Mouse (Mus musculus) megakaryocyte progenitor cell, adult 5-6 weeks (primary cell): Measurements from ENCODE around the gene Timm22. TPM values are rescaled to one million over a fixed set of nuclear protein-coding genes. Genes with fewer than 3 reads are reported as not detected.
A peak's percentile ranks its signal among the peaks of the same experiment; 100 is the strongest.

Source experiments
- ATAC-seq: replicated peaks from 2 replicates; pipeline ENCODE4 v1.8.0; 2016; ENCODE audit warnings: mild to moderate bottlenecking, moderate TSS enrichment, inconsistent platforms; ENCODE audit not compliant: poor library complexity
- total RNA-seq, 2 experiments: library from RNA; stranded (forward) in 1 of 2; stranded (reverse) in 1 of 2; fragments of 157-497, 149-512 nt in 1 of 2; fragments of 200-1000 nt in 1 of 2; gene quantifications; 2 replicates each; pipeline versions ENCODE4 v1.2.3 to v1.2.4; 2015 to 2017

Timm22 gene
- total RNA-seq, 2 experiments from 2014 or later = 11.0 to 25.9 TPM

GRCm38 (mm10) chr11:76387097-76387496, 19.7 kb upstream of the Timm22 start:
- no peak for ATAC-seq

GRCm38 (mm10) chr11:76388711-76389110, 18.0 kb upstream of the Timm22 start:
- no peak for ATAC-seq

- no peak for ATAC-seq
Measured at GRCm38 (mm10) chr11:76392532-76392931, 14.2 kb upstream of the Timm22 start.

GRCm38 (mm10) chr11:76392996-76393395, 13.8 kb upstream of the Timm22 start:
- no peak for ATAC-seq

GRCm38 (mm10) chr11:76397650-76398311, 9.0 kb upstream of the Timm22 start:
- ATAC-seq = peak; percentile 26

GRCm38 (mm10) chr11:76398312-76398797, 8.4 kb upstream of the Timm22 start:
- peak; percentile 8 for ATAC-seq

GRCm38 (mm10) chr11:76398798-76399586, 7.8 kb upstream of the Timm22 start, which contains the start of gene Nxn:
Gene Nxn, minus strand, starts transcription at chr11:76399140.
- ATAC-seq = peak; percentile 87

GRCm38 (mm10) chr11:76399587-76400330, 7.0 kb upstream of the Timm22 start:
- ATAC-seq = peak; percentile 21

GRCm38 (mm10) chr11:76401398-76401797, 5.4 kb upstream of the Timm22 start:
- no peak for ATAC-seq

- no peak for ATAC-seq
Measured at GRCm38 (mm10) chr11:76405113-76405512, 1.6 kb upstream of the Timm22 start.

- ATAC-seq = no peak
Measured at GRCm38 (mm10) chr11:76405626-76406264, 1.0 kb upstream of the Timm22 start.

GRCm38 (mm10) chr11:76410826-76411225, 4.1 kb downstream of the Timm22 start:
- ATAC-seq = no peak; the same call in 1 of the 2 replicates

GRCm38 (mm10) chr11:76413202-76413601, 6.5 kb downstream of the Timm22 start:
- no peak for ATAC-seq

GRCm38 (mm10) chr11:76415001-76415400, 8.2 kb downstream of the Timm22 start:
- ATAC-seq = no peak

- no peak for ATAC-seq
Measured at GRCm38 (mm10) chr11:76415985-76416384, 9.2 kb downstream of the Timm22 start.

- no peak for ATAC-seq
Measured at GRCm38 (mm10) chr11:76418423-76418822, 11.7 kb downstream of the Timm22 start.

GRCm38 (mm10) chr11:76419179-76419578, 12.4 kb downstream of the Timm22 start:
- ATAC-seq = no peak

- ATAC-seq = no peak
Measured at GRCm38 (mm10) chr11:76420896-76421295, 14.1 kb downstream of the Timm22 start.

- ATAC-seq = no peak
Measured at GRCm38 (mm10) chr11:76425749-76426148, 19.0 kb downstream of the Timm22 start.

GRCm38 (mm10) chr11:76427781-76428180, 21.0 kb downstream of the Timm22 start:
- no peak for ATAC-seq

- ATAC-seq = 0 out of 2 replicates have a peak, but pooled peaks have one; percentile 29
Measured at GRCm38 (mm10) chr11:76429046-76429445, 22.3 kb downstream of the Timm22 start.
